Mouse (Mus musculus): ENCODE measurements around the gene Prmt8. TPM values are rescaled to one million over a fixed set of nuclear protein-coding genes. Genes with fewer than 3 reads are reported as not detected.

Gene Prmt8
- polyA plus RNA-seq, 1 experiment from 2014 or later, result 3.9 TPM

GRCm38 (mm10) chr6:127678998-127679397, 90.3 kb downstream of the Prmt8 start:
- Histone ChIP-seq H3K27me3 (replicated peaks; ENCODE audit: low read depth, poor library complexity, severe bottlenecking) (peaks cover 19% of the 10 kb centered on the region; the same call in 1 of the 2 replicates), H3K27ac (replicated peaks) (no peak overlapping the region)

DNA sequence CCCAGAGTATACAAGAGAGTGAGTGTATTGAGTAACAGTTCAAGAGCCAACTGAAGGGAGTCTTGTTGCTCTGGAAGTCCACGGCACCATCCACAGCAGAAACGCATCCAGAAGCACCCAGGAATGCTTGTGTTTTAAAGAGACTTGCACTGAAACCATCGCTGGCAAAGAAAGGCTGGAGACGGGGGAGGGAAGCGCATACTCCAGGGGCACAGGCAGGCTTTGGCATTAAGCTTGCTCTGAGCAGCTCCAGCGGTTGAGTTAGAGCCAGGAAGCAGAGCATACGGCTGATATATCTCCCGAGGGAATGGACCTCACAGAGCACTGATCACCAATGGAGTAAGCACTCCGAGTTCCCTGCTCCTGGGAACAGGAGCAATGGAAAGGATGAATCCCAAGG, 91.0 kb downstream of the Prmt8 start:
- Histone ChIP-seq H3K27ac (replicated peaks) (no peak overlapping the region), H3K27me3 (replicated peaks; ENCODE audit: low read depth, poor library complexity, severe bottlenecking) (peaks cover 19% of the 10 kb centered on the region; the same call in 1 of the 2 replicates), H3K36me3 (replicated peaks) (no peaks in the 10 kb centered on the region), H3K9me3 (no peaks in the 10 kb centered on the region), H3K4me1 (no peaks in the 10 kb centered on the region), H3K4me3 (no peak overlapping the region)
- WGBS, result 78% methylated on average over 9 of the region's 9 CpGs
- DNase-seq (ENCODE audit: low spot score), result no peak

More at GRCm38 (mm10) chr6:127678998-127679397, 90.3 kb downstream of the Prmt8 start:
- Histone ChIP-seq H3K4me1 (no peaks in the 10 kb centered on the region), H3K4me3 (no peak overlapping the region), H3K9me3 (no peaks in the 10 kb centered on the region), H3K36me3 (replicated peaks) (no peaks in the 10 kb centered on the region)
- 83% methylated on average over 3 of the region's 3 CpGs for WGBS
- DNase-seq (ENCODE audit: low spot score), result no peak

- 74% methylated on average over 11 of the region's 11 CpGs for WGBS
- H3K27me3 ChIP-seq (replicated peaks; ENCODE audit: low read depth, poor library complexity, severe bottlenecking), result peaks cover 12% of the 10 kb centered on the region; the same call in 1 of the 2 replicates
- no peaks in the 10 kb centered on the region for H3K9me3 ChIP-seq
- DNase-seq (ENCODE audit: low spot score), result no peak
- no peak overlapping the region for H3K4me3 ChIP-seq
- no peak overlapping the region for H3K27ac ChIP-seq (replicated peaks)
- no peaks in the 10 kb centered on the region for H3K4me1 ChIP-seq
- no peaks in the 10 kb centered on the region for H3K36me3 ChIP-seq (replicated peaks)
These were observed 92.4 kb downstream of the Prmt8 start for GRCm38 (mm10) chr6:127676866-127677265.

- no peak overlapping the region for H3K4me3 ChIP-seq
- H3K36me3 ChIP-seq (replicated peaks), result no peaks in the 10 kb centered on the region
- no peak overlapping the region for H3K27ac ChIP-seq (replicated peaks)
- DNase-seq (ENCODE audit: low spot score), result no peak
- peaks cover 9% of the 10 kb centered on the region; the same call in 1 of the 2 replicates for H3K4me1 ChIP-seq
- peaks cover 6% of the 10 kb centered on the region; the same call in 1 of the 2 replicates for H3K27me3 ChIP-seq (replicated peaks; ENCODE audit: low read depth, poor library complexity, severe bottlenecking)
- 87% methylated on average over 7 of the region's 7 CpGs for WGBS
- H3K9me3 ChIP-seq, result no peaks in the 10 kb centered on the region
These were observed 97.2 kb downstream of the Prmt8 start for GRCm38 (mm10) chr6:127672071-127672470.

GRCm38 (mm10) chr6:127670031-127670430, 99.2 kb downstream of the Prmt8 start:
- H3K4me3 ChIP-seq, result no peak overlapping the region
- no peak overlapping the region for H3K27ac ChIP-seq (replicated peaks)
- peaks cover 9% of the 10 kb centered on the region; the same call in 1 of the 2 replicates for H3K4me1 ChIP-seq
- no peaks in the 10 kb centered on the region for H3K36me3 ChIP-seq (replicated peaks)
- no peaks in the 10 kb centered on the region for H3K27me3 ChIP-seq (replicated peaks; ENCODE audit: low read depth, poor library complexity, severe bottlenecking)
- DNase-seq (ENCODE audit: low spot score), result no peak
- no peaks in the 10 kb centered on the region for H3K9me3 ChIP-seq
- 92% methylated on average over 4 of the region's 4 CpGs for WGBS

DNA sequence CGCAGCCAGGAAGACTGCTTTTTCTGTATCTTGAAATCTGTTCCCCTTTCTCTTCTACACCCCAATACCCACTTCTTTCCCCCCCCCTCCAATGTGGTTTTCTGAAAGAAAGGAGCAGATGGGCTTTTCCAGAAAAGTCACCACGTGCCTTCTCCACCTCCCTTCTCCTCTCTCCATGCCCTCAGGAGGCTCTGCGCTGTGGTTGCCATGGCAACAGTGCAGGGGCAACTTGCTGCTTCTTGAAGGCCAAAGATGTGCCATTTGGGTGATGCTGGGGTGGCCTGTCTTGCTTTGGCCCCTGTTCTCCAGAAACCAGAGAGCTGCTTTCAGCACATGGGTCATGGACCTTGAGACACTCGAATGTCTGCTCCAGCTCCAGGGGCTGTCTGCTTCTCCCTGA, 100.0 kb downstream of the Prmt8 start:
- H3K27me3 ChIP-seq (replicated peaks; ENCODE audit: low read depth, poor library complexity, severe bottlenecking), result no peaks in the 10 kb centered on the region
- H3K36me3 ChIP-seq (replicated peaks), result no peaks in the 10 kb centered on the region
- WGBS, result 73% methylated on average over 4 of the region's 4 CpGs
- peaks cover 9% of the 10 kb centered on the region; the same call in 1 of the 2 replicates for H3K4me1 ChIP-seq
- no peak overlapping the region for H3K27ac ChIP-seq (replicated peaks)
- peak; percentile 24 for DNase-seq (ENCODE audit: low spot score)
- H3K9me3 ChIP-seq, result no peaks in the 10 kb centered on the region
- no peak overlapping the region for H3K4me3 ChIP-seq

DNA sequence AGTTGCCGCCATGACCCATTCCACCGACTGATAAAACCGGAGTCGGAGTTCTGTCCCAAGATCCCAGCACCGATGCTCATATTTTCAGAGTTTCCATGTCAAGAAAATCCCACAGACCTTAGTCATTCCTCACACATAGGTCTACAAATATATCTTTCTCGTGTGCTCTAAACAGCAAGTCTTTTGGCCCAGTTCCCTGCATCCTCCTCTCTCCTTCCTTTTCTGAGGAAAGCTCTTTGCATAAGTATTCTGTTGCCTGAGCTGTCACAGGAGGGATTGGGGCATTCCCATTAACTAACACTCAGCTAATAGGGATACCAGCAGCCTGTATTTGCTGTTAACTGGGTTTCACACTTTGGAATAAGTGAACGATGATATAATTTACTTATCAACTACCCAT, 106.0 kb downstream of the Prmt8 start:
- Histone ChIP-seq H3K4me1 (no peaks in the 10 kb centered on the region), H3K27me3 (replicated peaks; ENCODE audit: low read depth, poor library complexity, severe bottlenecking) (no peaks in the 10 kb centered on the region), H3K9me3 (no peaks in the 10 kb centered on the region), H3K36me3 (replicated peaks) (no peaks in the 10 kb centered on the region), H3K27ac (replicated peaks) (no peak overlapping the region), H3K4me3 (no peak overlapping the region)
- DNase-seq (ENCODE audit: low spot score), result no peak
- 88% methylated on average over 7 of the region's 7 CpGs for WGBS

DNA sequence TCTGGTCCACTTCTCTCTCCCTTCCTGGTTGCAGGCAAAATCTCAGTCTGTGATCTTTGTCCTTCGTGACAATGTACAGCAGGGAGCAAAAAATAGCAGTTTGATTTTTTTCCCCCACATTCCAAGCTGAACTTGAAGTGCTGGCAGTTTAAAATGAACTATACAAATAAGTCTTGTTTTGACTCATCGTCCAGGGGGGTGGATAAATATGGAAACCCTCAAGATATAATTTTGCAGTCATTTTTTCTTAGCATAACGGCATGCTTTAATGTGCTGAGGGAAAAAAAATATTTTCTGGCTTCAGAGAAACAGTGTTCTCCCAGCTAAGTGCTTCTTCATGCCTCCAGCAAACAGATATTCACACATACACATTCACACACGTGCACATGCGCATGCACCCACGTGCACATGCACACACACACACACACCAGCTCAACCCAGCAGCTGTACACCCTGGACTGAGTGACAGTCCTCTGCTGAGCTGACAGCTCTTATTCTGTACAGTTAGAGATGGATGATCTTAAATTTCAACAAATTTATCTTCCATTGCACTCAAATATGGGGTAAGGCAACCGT, 107.5 kb downstream of the Prmt8 start:
- Histone ChIP-seq H3K36me3 (replicated peaks) (no peaks in the 10 kb centered on the region), H3K9me3 (no peaks in the 10 kb centered on the region), H3K4me3 (no peak overlapping the region), H3K27me3 (replicated peaks; ENCODE audit: low read depth, poor library complexity, severe bottlenecking) (no peaks in the 10 kb centered on the region), H3K27ac (replicated peaks) (no peak overlapping the region), H3K4me1 (no peaks in the 10 kb centered on the region)
- 89% methylated on average over 7 of the region's 7 CpGs for WGBS
- DNase-seq (ENCODE audit: low spot score), result no peak

GRCm38 (mm10) chr6:127659966-127660365, 109.3 kb downstream of the Prmt8 start:
- Histone ChIP-seq H3K9me3 (no peaks in the 10 kb centered on the region), H3K27me3 (replicated peaks; ENCODE audit: low read depth, poor library complexity, severe bottlenecking) (no peaks in the 10 kb centered on the region), H3K36me3 (replicated peaks) (no peaks in the 10 kb centered on the region), H3K4me1 (no peaks in the 10 kb centered on the region), H3K27ac (replicated peaks) (no peak overlapping the region), H3K4me3 (no peak overlapping the region)
- no peak for DNase-seq (ENCODE audit: low spot score)
- WGBS, result 92% methylated on average over 4 of the region's 4 CpGs

GRCm38 (mm10) chr6:127659472-127659871, 109.8 kb downstream of the Prmt8 start:
- 82% methylated on average over 5 of the region's 5 CpGs for WGBS
- Histone ChIP-seq H3K27me3 (replicated peaks; ENCODE audit: low read depth, poor library complexity, severe bottlenecking) (no peaks in the 10 kb centered on the region), H3K4me3 (no peak overlapping the region), H3K9me3 (peaks cover 2% of the 10 kb centered on the region; the same call in 1 of the 2 replicates), H3K36me3 (replicated peaks) (no peaks in the 10 kb centered on the region), H3K27ac (replicated peaks) (no peak overlapping the region), H3K4me1 (no peaks in the 10 kb centered on the region)
- no peak for DNase-seq (ENCODE audit: low spot score)

DNA sequence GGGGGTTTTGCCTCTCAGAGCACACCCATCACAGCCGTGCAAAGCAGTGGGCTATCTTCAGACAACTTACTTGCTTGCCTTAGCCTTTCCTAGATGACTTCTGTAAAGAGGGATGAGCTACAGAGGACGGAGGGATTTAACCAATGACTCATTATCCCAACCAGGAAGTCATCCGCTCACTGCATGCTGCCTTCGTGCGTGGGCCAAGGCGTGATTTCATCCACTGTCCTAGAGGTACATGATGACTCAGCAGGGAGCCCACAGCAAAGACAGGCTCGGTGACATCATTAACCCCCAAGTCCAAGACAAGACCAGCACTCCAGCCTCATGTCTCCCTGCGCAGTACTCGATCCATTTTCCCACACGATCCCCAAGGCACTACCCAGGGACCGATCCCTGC, 112.1 kb downstream of the Prmt8 start:
- no peak for DNase-seq (ENCODE audit: low spot score)
- H3K27ac ChIP-seq (replicated peaks), result no peak overlapping the region
- H3K9me3 ChIP-seq, result peaks cover 9% of the 10 kb centered on the region; the same call in 1 of the 2 replicates
- WGBS, result 95% methylated on average over 11 of the region's 11 CpGs
- H3K36me3 ChIP-seq (replicated peaks), result no peaks in the 10 kb centered on the region
- no peaks in the 10 kb centered on the region for H3K4me1 ChIP-seq
- no peak overlapping the region for H3K4me3 ChIP-seq
- no peaks in the 10 kb centered on the region for H3K27me3 ChIP-seq (replicated peaks; ENCODE audit: low read depth, poor library complexity, severe bottlenecking)

DNA sequence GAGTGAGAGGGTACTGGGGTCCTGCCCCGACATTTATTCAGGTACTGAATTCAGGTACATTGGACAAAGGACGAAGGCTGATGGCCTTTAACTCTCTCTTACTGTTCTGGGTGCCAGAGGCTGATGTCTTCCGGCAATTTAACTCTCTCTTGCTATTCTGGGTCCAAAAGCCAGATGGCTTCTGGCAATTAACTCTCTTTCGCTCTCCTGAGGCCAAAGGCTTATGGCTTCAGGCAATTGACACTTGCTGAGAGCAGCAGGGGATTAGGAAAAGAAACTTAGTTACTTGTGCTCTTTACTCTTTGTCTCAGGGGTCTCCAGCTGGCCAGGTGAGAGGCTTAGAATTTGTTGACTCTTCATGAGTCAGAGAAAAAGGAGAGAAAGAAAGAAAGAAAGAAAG, 113.3 kb downstream of the Prmt8 start:
- DNase-seq (ENCODE audit: low spot score), result no peak
- Histone ChIP-seq H3K27ac (replicated peaks) (no peak overlapping the region), H3K9me3 (peaks cover 9% of the 10 kb centered on the region; the same call in 1 of the 2 replicates), H3K4me3 (no peak overlapping the region), H3K27me3 (replicated peaks; ENCODE audit: low read depth, poor library complexity, severe bottlenecking) (no peaks in the 10 kb centered on the region), H3K36me3 (replicated peaks) (no peaks in the 10 kb centered on the region), H3K4me1 (no peaks in the 10 kb centered on the region)
- 34% methylated on average over 4 of the region's 4 CpGs for WGBS

DNA sequence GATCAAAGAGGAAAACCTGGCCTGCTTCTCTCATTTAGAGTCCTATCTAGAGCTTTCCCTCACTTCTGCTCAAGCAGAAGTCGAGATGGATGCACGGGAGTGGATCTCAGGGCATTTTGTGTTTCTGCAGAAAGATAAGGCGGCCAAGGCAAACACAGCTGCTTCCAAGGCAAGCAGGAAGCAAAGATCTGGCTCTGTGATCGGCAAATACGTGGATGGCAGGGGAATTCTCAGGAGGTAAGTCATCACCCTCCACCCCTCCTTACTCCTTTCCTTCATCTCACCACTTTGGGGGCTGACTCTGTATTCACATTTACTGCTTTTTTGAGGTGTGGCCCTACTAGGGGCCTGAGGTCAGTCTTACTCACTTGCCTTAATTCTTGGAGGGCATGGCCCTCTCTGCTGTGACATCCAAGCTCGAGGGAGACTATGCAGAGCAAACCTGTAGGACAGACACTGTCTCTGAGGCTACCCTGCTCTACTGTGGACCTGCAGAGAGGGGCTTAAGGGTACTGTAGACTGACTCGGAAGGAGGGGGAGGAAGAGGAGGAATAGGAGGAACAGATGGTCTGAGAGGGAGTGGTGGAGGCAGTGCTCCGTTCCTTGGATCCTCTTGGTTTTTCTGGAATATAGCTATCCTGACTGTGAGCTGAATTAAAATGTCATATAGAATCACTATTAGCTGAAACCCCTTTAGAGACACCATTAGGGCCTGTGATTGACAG, 128.0 kb downstream of the Prmt8 start:
- Histone ChIP-seq H3K36me3 (replicated peaks) (no peaks in the 10 kb centered on the region), H3K4me1 (peaks cover 5% of the 10 kb centered on the region; the same call in 1 of the 2 replicates), H3K27ac (replicated peaks) (no peak overlapping the region), H3K4me3 (no peak overlapping the region), H3K9me3 (no peaks in the 10 kb centered on the region), H3K27me3 (replicated peaks; ENCODE audit: low read depth, poor library complexity, severe bottlenecking) (no peaks in the 10 kb centered on the region)
- 71% methylated on average over 8 of the region's 8 CpGs for WGBS
- DNase-seq (ENCODE audit: low spot score), result no peak

Measured in embryonic facial prominence, embryonic 10.5 days (tissue).